Mouse (Mus musculus) MEL (cell line): ENCODE data around the gene Gprc5d. TPM values are rescaled to one million over a fixed set of nuclear protein-coding genes. Genes with fewer than 3 reads are reported as not detected.

Experiments used
- DNase-seq: peaks from one replicate; pipeline ENCODE4 v3.0.0; 2011; ENCODE audit warnings: low read depth, low spot score
- H3K27ac ChIP-seq: 2 replicates; pipeline ENCODE4 v1.5.1; 2012; ENCODE audit warnings: low read depth, mild to moderate bottlenecking, control low read depth, low read length, moderate library complexity; ENCODE audit not compliant: control insufficient read depth
- H3K27me3 ChIP-seq, 2 experiments: fragments of 150-350 bp in 1 of 2; sonication (generic) in 1 of 2; 2 replicates each; pipeline ENCODE4 v1.6.1; 2012; ENCODE audit warnings: low read length in 2 of 2, mild to moderate bottlenecking in 2 of 2, improper control_type of control experiment in 1 of 2, moderate library complexity in 1 of 2; ENCODE audit not compliant: insufficient read depth in 2 of 2, control insufficient read depth in 1 of 2
- H3K36me3 ChIP-seq, 2 experiments: 2 replicates each; pipeline ENCODE4 v1.6.1; 2012 to 2014; ENCODE audit warnings: low read length in 2 of 2, improper control_type of control experiment in 1 of 2, inconsistent platforms in 1 of 2, mild to moderate bottlenecking in 1 of 2; ENCODE audit not compliant: insufficient read depth in 2 of 2, control insufficient read depth in 1 of 2
- H3K4me1 ChIP-seq, 2 experiments: fragments of 150-350 bp in 1 of 2; sonication (generic) in 1 of 2; 2 replicates each; pipeline ENCODE4 v1.6.1; 2012; ENCODE audit warnings: low read length in 2 of 2, improper control_type of control experiment in 1 of 2, mild to moderate bottlenecking in 1 of 2; ENCODE audit not compliant: insufficient read depth in 2 of 2, control insufficient read depth in 1 of 2
- H3K4me3 ChIP-seq, 2 experiments: fragments of 150-350 bp in 1 of 2; sonication (generic) in 1 of 2; 2 replicates each; pipeline ENCODE4 v1.5.1; 2012; ENCODE audit warnings: low read depth in 2 of 2, low read length in 2 of 2, mild to moderate bottlenecking in 2 of 2, moderate library complexity in 2 of 2, control low read depth in 1 of 2, improper control_type of control experiment in 1 of 2; ENCODE audit not compliant: control insufficient read depth in 1 of 2, insufficient read depth in 1 of 2
- H3K79me2 ChIP-seq: 2 replicates; pipeline ENCODE4 v1.6.1; 2012; ENCODE audit warnings: mild to moderate bottlenecking, low read length, moderate library complexity; ENCODE audit not compliant: control insufficient read depth, poor library complexity, insufficient read depth
- H3K9ac ChIP-seq: 2 replicates; pipeline ENCODE4 v1.6.1; 2012; ENCODE audit warnings: low read depth, mild to moderate bottlenecking, control low read depth, low read length, moderate library complexity; ENCODE audit not compliant: control insufficient read depth, poor library complexity, severe bottlenecking
- H3K9me3 ChIP-seq: fragments of 150-350 bp; sonication (generic); replicated peaks from 2 replicates; pipeline ENCODE4 v1.6.1; 2012; ENCODE audit warnings: mild to moderate bottlenecking, low read length, improper control_type of control experiment, moderate library complexity; ENCODE audit not compliant: insufficient read depth
- BHLHE40 ChIP-seq: IDR thresholded peaks from 2 replicates; pipeline ENCODE4 v1.6.1; 2012; ENCODE audit warnings: low read depth, mild to moderate bottlenecking, inconsistent platforms, low read length, improper control_type of control experiment, borderline replicate concordance
- CHD1 ChIP-seq: IDR thresholded peaks from 2 replicates; pipeline ENCODE4 v1.6.1; 2012; ENCODE audit warnings: low read depth, mild to moderate bottlenecking, inconsistent platforms, low read length, improper control_type of control experiment
- ELF1 ChIP-seq: IDR thresholded peaks from 2 replicates; pipeline ENCODE4 v1.6.1; 2014; ENCODE audit warnings: low read depth, mild to moderate bottlenecking, inconsistent platforms, low read length, improper control_type of control experiment, moderate library complexity
- EP300 ChIP-seq, 2 experiments: IDR thresholded peaks; 2 replicates each; pipeline ENCODE4 v1.6.1; 2011; ENCODE audit warnings: improper control_type of control experiment in 2 of 2, low read length in 2 of 2, low read depth in 1 of 2, mild to moderate bottlenecking in 1 of 2
- GATA1 ChIP-seq: IDR thresholded peaks from 2 replicates; pipeline ENCODE4 v1.6.1; 2011; ENCODE audit warnings: low read depth, low read length, improper control_type of control experiment
- JUND ChIP-seq: IDR thresholded peaks from 2 replicates; pipeline ENCODE4 v1.6.1; 2011; ENCODE audit warnings: low read depth, mild to moderate bottlenecking, improper control_type of control experiment, low read length
- MAFK ChIP-seq: IDR thresholded peaks from 2 replicates; pipeline ENCODE4 v1.6.1; 2011; ENCODE audit warnings: low read depth, mild to moderate bottlenecking, low read length, improper control_type of control experiment, borderline replicate concordance
- MAX ChIP-seq: IDR thresholded peaks from 2 replicates; pipeline ENCODE4 v1.6.1; 2011; ENCODE audit warnings: low read length, improper control_type of control experiment
- MXI1 ChIP-seq: IDR thresholded peaks from 2 replicates; pipeline ENCODE4 v1.6.1; 2011; ENCODE audit warnings: mild to moderate bottlenecking, low read depth, low read length, improper control_type of control experiment
- NELFE ChIP-seq: IDR thresholded peaks from 2 replicates; pipeline ENCODE4 v1.6.1; 2011; ENCODE audit warnings: low read depth, low read length, improper control_type of control experiment
- NRF1 ChIP-seq: IDR thresholded peaks from 2 replicates; pipeline ENCODE4 v1.6.1; 2014; ENCODE audit warnings: low read depth, mild to moderate bottlenecking, inconsistent platforms, low read length, improper control_type of control experiment, moderate library complexity; ENCODE audit not compliant: poor library complexity, insufficient read depth, severe bottlenecking
- POLR2AphosphoS5 ChIP-seq: IDR thresholded peaks from 2 replicates; pipeline ENCODE4 v1.6.1; 2012; ENCODE audit warnings: low read depth, borderline replicate concordance, mild to moderate bottlenecking, inconsistent platforms, low read length, moderate library complexity, mixed read lengths
- RAD21 ChIP-seq: IDR thresholded peaks from 2 replicates; pipeline ENCODE4 v1.6.1; 2011; ENCODE audit warnings: mild to moderate bottlenecking, low read depth, low read length, improper control_type of control experiment
- SMC3 ChIP-seq: IDR thresholded peaks from 2 replicates; pipeline ENCODE4 v1.6.1; 2011; ENCODE audit warnings: low read depth, low read length, improper control_type of control experiment
- ZMIZ1 ChIP-seq: IDR thresholded peaks from 2 replicates; pipeline ENCODE4 v1.6.1; 2012; ENCODE audit warnings: low read depth, mild to moderate bottlenecking, inconsistent platforms, low read length, improper control_type of control experiment, moderate library complexity
- polyA plus RNA-seq, 2 experiments: library from polyadenylated mRNA; stranded (reverse) in 1 of 2; unstranded in 1 of 2; fragments of >175 nt in 1 of 2; fragments of >200 nt in 1 of 2; gene quantifications; 2 replicates each; pipeline versions ENCODE4 v1.2.1 to v1.2.4; 2012; ENCODE audit warnings: low replicate concordance in 2 of 2, low read depth in 1 of 2; ENCODE audit not compliant: insufficient read length in 2 of 2, insufficient read depth in 1 of 2, missing spikeins in 1 of 2
- total RNA-seq: library from RNA; depleted of rRNA; stranded (reverse); fragments of 300-350 nt; gene quantifications from 2 replicates; pipeline ENCODE4 v1.2.3, GENCODE M21; 2012

The Gprc5d gene
- total and polyA plus RNA-seq, 3 experiments: not detected

GRCm38 (mm10) chr6:135138207-135138606 lies 20.1 kb upstream of the Gprc5d start:
- TF ChIP-seq MAFK: no peak
- TF ChIP-seq, all 39 proteins: peak for 0
- Histone ChIP-seq H3K27me3 (no peaks in the 10 kb centered on the region), H3K36me3 (no peaks in the 10 kb centered on the region), H3K4me1 (no peaks in the 10 kb centered on the region; a peak in 1 of 4 replicates), H3K9ac (no peak overlapping the region), H3K27ac (no peak overlapping the region), H3K4me3 (no peak overlapping the region), H3K79me2 (no peaks in the 10 kb centered on the region), H3K9me3 (no peaks in the 10 kb centered on the region)
- DNase-seq: no peak

- no peak overlapping the region for H3K27ac ChIP-seq
- no peak overlapping the region for H3K4me3 ChIP-seq
- no peaks in the 10 kb centered on the region for H3K27me3 ChIP-seq
- DNase-seq: no peak
- no peaks in the 10 kb centered on the region for H3K79me2 ChIP-seq
- H3K9me3 ChIP-seq: no peaks in the 10 kb centered on the region
- H3K4me1 ChIP-seq: no peaks in the 10 kb centered on the region; a peak in 1 of 4 replicates
- no peak overlapping the region for H3K9ac ChIP-seq
- no peaks in the 10 kb centered on the region for H3K36me3 ChIP-seq
- TF ChIP-seq JUND: no peak
- TF ChIP-seq NRF1: no peak
- no peak for TF ChIP-seq MXI1
- no peak for TF ChIP-seq POLR2AphosphoS5
- TF ChIP-seq BHLHE40: no peak
- TF ChIP-seq ZMIZ1: no peak
- TF ChIP-seq, all 39 proteins: peak for 0
These were observed 19.7 kb upstream of the Gprc5d start for GRCm38 (mm10) chr6:135137736-135138135.

- no peaks in the 10 kb centered on the region; a peak in 1 of 4 replicates for H3K4me1 ChIP-seq
- H3K9ac ChIP-seq: no peak overlapping the region
- no peaks in the 10 kb centered on the region for H3K9me3 ChIP-seq
- H3K27ac ChIP-seq: no peak overlapping the region
- H3K27me3 ChIP-seq: no peaks in the 10 kb centered on the region
- no peak for DNase-seq
- H3K36me3 ChIP-seq: no peaks in the 10 kb centered on the region
- TF ChIP-seq MXI1 (no peak), ELF1 (no peak), NELFE (no peak), MAX (no peak), EP300 (IDR thresholded peaks at IDR 0.05; ENCODE audit: low read depth in 1 of 2, low read length in 2 of 2) (no peak), GATA1 (no peak), RAD21 (no peak), CHD1 (no peak), SMC3 (no peak), NRF1 (no peak)
- no peak overlapping the region for H3K4me3 ChIP-seq
- H3K79me2 ChIP-seq: no peaks in the 10 kb centered on the region
These were observed 18.5 kb upstream of the Gprc5d start for GRCm38 (mm10) chr6:135136439-135137161.
